Mouse (Mus musculus) hindbrain, embryonic 14.5 days (tissue): ENCODE data around the gene Tmppe. TPM values are rescaled to one million over a fixed set of nuclear protein-coding genes. Genes with fewer than 3 reads are reported as not detected.
"Not testable (repeated sequence)": the region's sequence is repeated elsewhere in the genome, so short reads cannot be mapped to it uniquely, and the experiment has no call there.

Experiments used
- ATAC-seq: fragments of 200-750 bp; cut with Nextera tagmentation; 2 replicates; pipeline ENCODE4 v1.8.0; 2017; ENCODE audit warnings: moderate number of reproducible peaks, mild to moderate bottlenecking, moderate TSS enrichment, moderate library complexity; ENCODE audit not compliant: low FRiP score
- DNase-seq: peaks from one replicate; pipeline ENCODE4 v3.0.0-alpha.2; 2015; ENCODE audit warnings: low spot score
- H3K27ac ChIP-seq: fragments of 300-500 bp; sonication (generic); 2 replicates; pipeline ENCODE4 v1.5.1; 2014; ENCODE audit warnings: mild to moderate bottlenecking, moderate library complexity
- H3K27me3 ChIP-seq: fragments of 300-500 bp; sonication (generic); 2 replicates; pipeline ENCODE4 v1.6.1; 2014; ENCODE audit warnings: mild to moderate bottlenecking, low read length, mixed read lengths; ENCODE audit not compliant: control insufficient read depth, insufficient read depth
- H3K36me3 ChIP-seq: fragments of 300-500 bp; sonication (generic); replicated peaks from 2 replicates; pipeline ENCODE4 v1.6.1; 2014; ENCODE audit not compliant: control insufficient read depth, insufficient read depth
- H3K4me1 ChIP-seq: fragments of 300-500 bp; sonication (generic); replicated peaks from 2 replicates; pipeline ENCODE4 v1.6.1; 2014; ENCODE audit warnings: antibody characterized with exemption, low read length, mixed read lengths; ENCODE audit not compliant: control insufficient read depth, insufficient read depth
- H3K4me2 ChIP-seq: fragments of 300-500 bp; sonication (generic); replicated peaks from 2 replicates; pipeline ENCODE4 v1.6.1; 2014; ENCODE audit warnings: mild to moderate bottlenecking, moderate library complexity
- H3K4me3 ChIP-seq: fragments of 300-500 bp; sonication (generic); replicated peaks from 2 replicates; pipeline ENCODE4 v1.5.1; 2014; ENCODE audit warnings: mild to moderate bottlenecking, low read length
- H3K9ac ChIP-seq: fragments of 300-500 bp; sonication (generic); 2 replicates; pipeline ENCODE4 v1.6.1; 2014
- H3K9me3 ChIP-seq: fragments of 300-500 bp; sonication (generic); 2 replicates; pipeline ENCODE4 v1.6.1; 2016; ENCODE audit warnings: low read length; ENCODE audit not compliant: control insufficient read depth
- WGBS: fragments of 180-500 bp; shearing (Covaris S2); extraction: QIAGEN DNeasy Blood & Tissue Kit; methylation state at CpG from one replicate; pipeline ENCODE4 v1.1.7; 2014; 5-methylcytosine and 5-hydroxymethylcytosine counted together
- polyA plus RNA-seq: library from polyadenylated mRNA; unstranded; fragments of >200 nt; fragmentation: Nextera tagmentation; extraction: Ambion mirVana; gene quantifications from 2 replicates; pipeline ENCODE4 v1.2.1, GENCODE M21; 2014

Gene Tmppe
- polyA plus RNA-seq = 3.9 and 4.0 TPM in 2 replicates

DNA sequence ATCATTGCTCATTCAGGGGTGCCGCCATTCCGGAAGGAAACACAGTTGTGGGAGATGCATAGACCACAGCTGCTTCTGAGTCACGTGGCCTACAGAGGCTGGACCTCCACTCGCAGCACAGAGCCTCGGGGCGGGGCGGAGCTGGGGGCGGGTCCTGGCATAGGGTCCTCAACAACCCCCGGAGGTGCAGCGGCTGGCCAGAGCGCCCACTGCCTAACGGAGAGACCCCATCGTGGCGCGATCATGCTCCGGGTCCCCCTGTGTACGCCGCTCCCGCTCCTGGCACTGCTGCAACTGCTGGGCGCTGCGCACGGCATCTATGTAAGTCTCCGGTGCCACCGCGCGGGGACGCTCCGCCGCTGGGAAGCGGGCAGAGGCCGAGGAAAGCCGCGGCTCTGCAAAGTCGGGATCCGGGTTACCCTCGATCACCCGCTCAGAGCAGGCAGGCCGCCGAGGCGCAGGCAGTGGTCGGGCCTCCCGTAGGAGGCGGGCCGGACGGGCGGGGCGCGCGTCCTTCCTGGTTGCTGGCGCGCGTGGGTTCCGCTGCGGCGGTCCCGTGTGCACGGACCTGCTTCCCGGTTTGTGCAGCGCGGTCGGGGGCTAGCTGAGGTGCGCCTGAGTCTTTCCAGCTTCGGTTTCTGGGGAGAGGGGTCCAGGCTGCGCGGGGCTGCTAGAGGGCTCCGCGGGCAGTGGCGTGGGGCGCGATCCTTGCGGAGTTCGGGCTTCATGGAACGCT, at the start of gene Tmppe, which contains the start of gene Glb1:
Gene Tmppe, plus strand, starts transcription at position 157 of the 736 bp plus-strand sequence.
Gene Glb1, plus strand, starts transcription at position 128 of the 736 bp plus-strand sequence.
- Histone ChIP-seq H3K36me3 (peaks cover 17% of the 10 kb centered on the region), H3K27ac (peak within 1 kb of the TSS; percentile 84), H3K4me2 (peak within 1 kb of the TSS; percentile 74), H3K4me1 (peaks cover 12% of the 10 kb centered on the region; the same call in 1 of the 2 replicates), H3K9me3 (no peaks in the 10 kb centered on the region), H3K9ac (peak within 1 kb of the TSS; percentile 75), H3K27me3 (no peaks in the 10 kb centered on the region), H3K4me3 (peak within 1 kb of the TSS; percentile 73)
- WGBS = under 1% methylated on average over 72 of the region's 73 CpGs
- DNase-seq (peak; percentile 83), ATAC-seq (peak; percentile 98)

DNA sequence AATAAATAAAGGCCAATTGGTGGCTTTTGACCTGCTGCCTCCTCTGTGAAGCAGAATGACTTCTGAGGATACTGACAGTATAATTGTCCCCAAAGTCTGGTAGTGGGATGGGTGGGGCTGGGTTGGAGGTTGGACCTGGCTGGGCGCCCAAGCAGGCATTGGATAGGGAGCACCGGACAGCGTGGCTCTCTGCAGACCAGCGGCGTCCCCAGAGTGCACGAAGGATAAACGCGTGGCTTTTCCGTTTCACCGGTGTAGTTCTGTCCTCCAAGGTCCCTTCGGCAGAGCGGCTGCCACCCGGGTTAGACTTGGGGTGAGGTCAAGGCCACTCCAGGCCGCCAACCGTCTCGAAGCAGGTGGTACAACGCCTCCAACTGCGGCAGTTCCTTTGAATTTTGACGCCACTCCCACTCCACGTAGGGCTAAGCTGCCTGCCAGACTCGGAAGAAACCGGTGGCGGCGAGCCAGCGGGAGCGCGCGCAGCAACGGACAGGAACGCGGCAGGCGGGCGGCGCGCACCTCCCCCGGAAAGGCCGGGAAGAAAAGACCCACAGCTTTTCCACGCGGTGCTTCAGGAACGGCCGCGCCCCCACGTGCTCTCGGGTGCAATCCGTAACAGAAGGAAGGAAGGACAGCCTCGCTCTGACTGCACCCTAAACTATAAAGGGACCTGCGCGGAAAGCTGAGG, 33.0 kb upstream of the Tmppe start:
- WGBS = under 1% methylated on average over 48 of the region's 48 CpGs
- H3K27me3 ChIP-seq = no peaks in the 10 kb centered on the region
- peak overlapping the region; percentile 70 for H3K9ac ChIP-seq

GRCm38 (mm10) chr9:114368471-114368858, 32.4 kb upstream of the Tmppe start:
- no peaks in the 10 kb centered on the region for H3K9me3 ChIP-seq
- H3K4me1 ChIP-seq = no peaks in the 10 kb centered on the region
- no peaks in the 10 kb centered on the region for H3K27me3 ChIP-seq
- DNase-seq (no peak), ATAC-seq (peak; percentile 43; the same call in 1 of the 2 replicates)
- 12% methylated on average over 12 of the region's 12 CpGs for WGBS
- peak overlapping the region; percentile 52 for H3K4me3 ChIP-seq
- H3K27ac ChIP-seq = 0 out of 2 replicates have a peak overlapping the region, but pooled peaks have one; percentile 28
- H3K9ac ChIP-seq = peak overlapping the region; percentile 70
- no peaks in the 10 kb centered on the region for H3K36me3 ChIP-seq
- H3K4me2 ChIP-seq = peak overlapping the region; percentile 90

More for the DNA sequence above, 33.0 kb upstream of the Tmppe start:
- Histone ChIP-seq H3K4me3 (peak overlapping the region; percentile 52), H3K9me3 (no peaks in the 10 kb centered on the region), H3K27ac (0 out of 2 replicates have a peak overlapping the region, but pooled peaks have one; percentile 28), H3K36me3 (no peaks in the 10 kb centered on the region), H3K4me2 (peak overlapping the region; percentile 90), H3K4me1 (no peaks in the 10 kb centered on the region)
- DNase-seq = peak; percentile 83
- ATAC-seq = peak; percentile 87

GRCm38 (mm10) chr9:114369389-114369788, 31.5 kb upstream of the Tmppe start:
- H3K4me1 ChIP-seq, H3K4me3 ChIP-seq, H3K27ac ChIP-seq, H3K4me2 ChIP-seq, ATAC-seq, H3K27me3 ChIP-seq, DNase-seq, H3K36me3 ChIP-seq, H3K9ac ChIP-seq, H3K9me3 ChIP-seq: not testable (repeated sequence)
- 62% methylated on average over 5 of the region's 5 CpGs for WGBS

GRCm38 (mm10) chr9:114371717-114372116, 29.2 kb upstream of the Tmppe start:
- H3K27me3 ChIP-seq, H3K4me1 ChIP-seq, H3K9me3 ChIP-seq, H3K9ac ChIP-seq, DNase-seq, H3K27ac ChIP-seq, H3K4me2 ChIP-seq, H3K4me3 ChIP-seq, H3K36me3 ChIP-seq, ATAC-seq: not testable (repeated sequence)
- WGBS = 24% methylated on average over 5 of the region's 5 CpGs

DNA sequence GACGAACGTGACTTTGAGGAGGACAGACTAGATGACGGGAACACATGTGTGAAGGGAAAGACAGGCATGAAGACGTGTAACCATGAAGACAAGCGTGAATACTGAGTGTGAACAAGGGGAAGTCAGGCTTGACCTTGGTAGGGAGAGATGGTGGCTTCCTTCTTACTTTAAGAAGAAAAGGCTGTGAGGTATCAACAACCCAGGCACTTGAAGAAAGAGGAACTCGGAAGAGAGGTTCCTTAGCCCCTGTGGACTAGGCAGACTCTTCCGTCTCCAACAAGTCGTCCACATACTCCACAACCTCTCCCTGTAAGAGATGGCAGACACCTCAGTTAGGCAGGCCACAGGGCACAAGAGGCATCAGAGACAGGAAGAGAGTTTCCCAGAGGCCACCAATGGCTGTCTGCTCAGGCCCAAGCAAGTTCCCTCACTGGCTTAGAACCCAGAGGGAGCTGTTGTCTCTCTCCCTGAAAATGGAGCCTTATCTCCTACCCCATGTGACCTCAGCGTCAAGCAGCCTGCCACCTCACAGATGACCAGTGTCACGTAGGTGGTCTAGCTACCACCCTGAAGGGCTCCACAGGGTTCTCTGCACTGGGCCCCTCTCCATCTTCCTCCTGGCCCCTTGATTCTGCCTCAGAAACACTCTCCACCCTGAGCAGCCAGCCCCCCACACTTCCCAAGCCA, 25.5 kb upstream of the Tmppe start:
- ATAC-seq (no peak), DNase-seq (no peak)
- Histone ChIP-seq H3K36me3 (no peaks in the 10 kb centered on the region; the same call in 1 of the 2 replicates), H3K27ac (no peak overlapping the region), H3K4me3 (no peak overlapping the region), H3K4me2 (no peak overlapping the region), H3K9me3 (no peaks in the 10 kb centered on the region), H3K9ac (no peak overlapping the region), H3K27me3 (no peaks in the 10 kb centered on the region), H3K4me1 (no peaks in the 10 kb centered on the region)
- 91% methylated on average over 10 of the region's 10 CpGs for WGBS

DNA sequence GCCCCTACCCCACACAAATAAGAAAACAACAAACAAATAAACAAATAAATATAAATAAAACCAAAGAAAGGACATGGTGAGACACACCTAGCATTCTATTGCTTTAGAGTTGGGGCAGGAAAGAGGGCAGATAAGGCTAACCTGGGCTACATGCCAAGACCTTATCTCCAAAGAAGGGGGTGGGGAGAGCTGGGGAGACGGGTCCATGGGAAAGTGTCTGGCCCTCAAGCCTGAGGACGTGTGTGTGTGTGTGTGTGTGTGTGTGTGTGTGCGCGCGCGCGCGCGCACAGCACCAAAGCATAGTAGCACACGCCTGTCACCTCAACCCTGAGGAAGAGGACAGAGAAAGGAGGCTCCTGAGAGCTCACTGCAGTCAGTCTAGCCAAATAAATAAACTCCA, 23.7 kb upstream of the Tmppe start:
- 93% methylated on average over 10 of the region's 10 CpGs for WGBS
- H3K4me1 ChIP-seq = no peaks in the 10 kb centered on the region
- H3K27me3 ChIP-seq = no peaks in the 10 kb centered on the region
- DNase-seq = no peak
- no peaks in the 10 kb centered on the region; the same call in 1 of the 2 replicates for H3K36me3 ChIP-seq
- no peak overlapping the region for H3K4me3 ChIP-seq
- H3K9me3 ChIP-seq = no peaks in the 10 kb centered on the region
- no peak overlapping the region for H3K27ac ChIP-seq
- no peak for ATAC-seq
- no peak overlapping the region for H3K4me2 ChIP-seq
- H3K9ac ChIP-seq = no peak overlapping the region

- no peaks in the 10 kb centered on the region for H3K4me1 ChIP-seq
These were observed 21.0 kb upstream of the Tmppe start for GRCm38 (mm10) chr9:114379871-114380270.

More at GRCm38 (mm10) chr9:114379871-114380270, 21.0 kb upstream of the Tmppe start:
- Histone ChIP-seq H3K36me3 (no peaks in the 10 kb centered on the region; the same call in 1 of the 2 replicates), H3K27ac (no peak overlapping the region), H3K4me2 (no peak overlapping the region), H3K4me3 (no peak overlapping the region), H3K9ac (no peak overlapping the region), H3K9me3 (no peaks in the 10 kb centered on the region), H3K27me3 (no peaks in the 10 kb centered on the region)
- ATAC-seq (no peak), DNase-seq (no peak)
- 90% methylated on average over 12 of the region's 12 CpGs for WGBS
